23 mouse cellular contexts compared by ENCODE assay signal in the genomic region with DNA sequence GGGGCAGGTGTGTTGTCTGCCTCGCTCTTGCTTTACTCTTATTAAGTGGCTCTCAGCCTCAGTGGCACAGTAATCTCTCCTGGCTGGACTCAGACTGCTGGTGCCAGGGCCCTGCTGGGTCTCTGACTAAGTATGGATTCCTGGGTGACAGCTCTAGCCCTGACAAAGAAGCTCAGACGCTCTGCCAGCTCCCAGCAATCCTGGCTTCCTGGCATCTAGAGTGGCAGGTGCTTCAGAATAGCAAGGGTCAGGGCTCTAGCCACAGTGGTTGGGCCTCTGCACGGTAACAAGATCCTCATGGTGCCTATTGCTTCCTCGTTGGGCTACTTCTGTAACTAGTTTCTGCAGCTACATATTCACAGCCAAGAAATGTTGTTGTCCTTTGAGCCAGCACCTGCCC. TPM values are rescaled to one million over a fixed set of nuclear protein-coding genes. Genes with fewer than 3 reads are reported as not detected.
DNase-seq lines count a peak whose midpoint lies in the region; ATAC-seq lines count a peak whose summit lies in the region.
"Had no signal": no experiment of that assay in that cellular context is flagged by ENCODE, and none has a peak within 500 bp of the region (broad histone marks: within the 10 kb centered on the region; RNA-seq: fewer than 3 reads in every experiment).

No protein-coding gene starts in this region.

- no peak overlapping the region for H3K4me3 ChIP-seq in hindbrain, embryonic 16.5 days (ENCODE audit: low read length)
- H3K4me3 ChIP-seq in hindbrain, embryonic 10.5 days = no peak overlapping the region
- H3K4me3 ChIP-seq: embryonic facial prominence, embryonic 12.5 days; heart, embryonic 12.5 days; hindbrain, embryonic 15.5 days; intestine, embryonic 15.5 days; limb, embryonic 15.5 days; midbrain, embryonic 13.5 days; neural tube, embryonic 12.5 days had no signal

- peaks cover 28% of the 10 kb centered on the region for H3K4me1 ChIP-seq in hindbrain, embryonic 16.5 days (ENCODE audit: control insufficient read depth, insufficient read depth, low read depth, low read length)
- H3K4me1 ChIP-seq in hindbrain, embryonic 10.5 days (replicated peaks) = peaks cover 31% of the 10 kb centered on the region

- no peaks in the 10 kb centered on the region for H3K27me3 ChIP-seq in hindbrain, embryonic 16.5 days (replicated peaks; ENCODE audit: control insufficient read depth, insufficient read depth, low read length)
- no peaks in the 10 kb centered on the region for H3K27me3 ChIP-seq in hindbrain, embryonic 10.5 days (ENCODE audit: insufficient read depth, poor library complexity, severe bottlenecking)
- H3K27me3 ChIP-seq: embryonic facial prominence, embryonic 12.5 days; heart, embryonic 12.5 days; hindbrain, embryonic 15.5 days; intestine, embryonic 15.5 days; limb, embryonic 15.5 days; midbrain, embryonic 13.5 days; neural tube, embryonic 12.5 days; Patski had no signal

- 0 out of 2 replicates have a peak overlapping the region, but pooled peaks have one; percentile 35 for H3K27ac ChIP-seq in hindbrain, embryonic 16.5 days (ENCODE audit: low read depth, low read length)
- H3K27ac ChIP-seq in hindbrain, embryonic 10.5 days = no peak overlapping the region
- H3K27ac ChIP-seq: embryonic facial prominence, embryonic 12.5 days; hindbrain, embryonic 15.5 days; intestine, embryonic 15.5 days; limb, embryonic 15.5 days; liver, embryonic 14.5 days; midbrain, embryonic 13.5 days; neural tube, embryonic 12.5 days had no signal

- H3K9me3 ChIP-seq in hindbrain, embryonic 16.5 days (ENCODE audit: control insufficient read depth, low read length) = no peaks in the 10 kb centered on the region
- no peaks in the 10 kb centered on the region for H3K9me3 ChIP-seq in hindbrain, embryonic 10.5 days
- H3K9me3 ChIP-seq: embryonic facial prominence, embryonic 12.5 days; heart, embryonic 12.5 days; hindbrain, embryonic 15.5 days; intestine, embryonic 15.5 days; limb, embryonic 15.5 days; midbrain, embryonic 13.5 days; neural tube, embryonic 12.5 days had no signal

- peak; percentile 34 for DNase-seq in gastrocnemius, postnatal 14 days
- no peak for DNase-seq in gastrocnemius, postnatal 36 days
- DNase-seq in hindbrain, embryonic 10.5 days (ENCODE audit: low spot score) = no peak
- peak; percentile 44 for DNase-seq in lung, postnatal 36 days
- DNase-seq in lung, postnatal 10 days = no peak
- DNase-seq in adrenal gland, postnatal 25 days = no peak
- DNase-seq: cerebellum, adult 11 months; cerebellum, postnatal 14 days; forebrain, postnatal 0 days; kidney, adult 8-10 months; kidney, postnatal 14 days; right cerebral cortex, postnatal 14 days; spleen, adult 18-20 months had no signal

- H3K4me2 ChIP-seq in hindbrain, embryonic 16.5 days (ENCODE audit: low read length) = no peak overlapping the region
- H3K4me2 ChIP-seq: embryonic facial prominence, embryonic 12.5 days; heart, embryonic 12.5 days; hindbrain, embryonic 15.5 days; intestine, embryonic 15.5 days; limb, embryonic 15.5 days; midbrain, embryonic 13.5 days; neural tube, embryonic 12.5 days had no signal

- WGBS in hindbrain, embryonic 16.5 days = 56% methylated on average over 4 of the region's 4 CpGs
- 71% methylated on average over 4 of the region's 4 CpGs for WGBS in hindbrain, embryonic 10.5 days

- H3K36me3 ChIP-seq in hindbrain, embryonic 16.5 days (ENCODE audit: control insufficient read depth, insufficient read depth, low read length) = peaks cover 20% of the 10 kb centered on the region
- peaks cover 42% of the 10 kb centered on the region for H3K36me3 ChIP-seq in hindbrain, embryonic 10.5 days

- ATAC-seq in hindbrain, embryonic 16.5 days = 0 out of 2 replicates have a peak, but pooled peaks have one; percentile 19
- ATAC-seq: forebrain, postnatal 0 days; intestine, embryonic 15.5 days; midbrain, embryonic 13.5 days; Patski had no signal

- no peak overlapping the region for H3K9ac ChIP-seq in hindbrain, embryonic 16.5 days (ENCODE audit: low read depth, low read length)
- H3K9ac ChIP-seq: embryonic facial prominence, embryonic 12.5 days; forebrain, postnatal 0 days; heart, embryonic 12.5 days; hindbrain, embryonic 15.5 days; intestine, embryonic 15.5 days; limb, embryonic 15.5 days; liver, embryonic 14.5 days; midbrain, embryonic 13.5 days; neural tube, embryonic 12.5 days had no signal

- intact Hi-C loops in gastrocnemius, postnatal 14 days (cut with DNase I; ENCODE audit: low total_unique reads) = no loop called here
- intact Hi-C loops in gastrocnemius, postnatal 36 days (cut with DNase I) = no loop called here

RNA-seq across cellular contexts. Expression of a gene that starts 5.4 kb away (rescaled TPM):
- 1 to 10 TPM; 2.3 to 3.2 TPM for total RNA-seq in gastrocnemius, postnatal 14 days (2021)
- 1 to 10 TPM; 1.1 to 1.8 TPM for total RNA-seq in gastrocnemius, postnatal 36 days (2021)
- 8.0 and 10.5 TPM in 2 replicates for polyA plus RNA-seq in hindbrain, embryonic 16.5 days (2015; fragmentation: Nextera tagmentation; extraction: Ambion mirVana)
- 5.9 and 8.2 TPM in 2 replicates for polyA plus RNA-seq in hindbrain, embryonic 10.5 days (2016; fragmentation: Nextera tagmentation; extraction: Ambion mirVana)
- 4.6 and 6.0 TPM in 2 replicates for total RNA-seq in adrenal gland, postnatal 25 days (2021)

RNA-seq across cellular contexts. Expression of a gene that starts 15.3 kb away (rescaled TPM):
- 1 to 10 TPM; 5.8 to 7.1 TPM for total RNA-seq in gastrocnemius, postnatal 14 days (2021)
- total RNA-seq in gastrocnemius, postnatal 36 days (2021) = 1 to 10 TPM; 4.6 to 5.7 TPM
- 51.8 and 54.8 TPM in 2 replicates for polyA plus RNA-seq in hindbrain, embryonic 16.5 days (2015; fragmentation: Nextera tagmentation; extraction: Ambion mirVana)
- 80.0 and 81.4 TPM in 2 replicates for polyA plus RNA-seq in hindbrain, embryonic 10.5 days (2016; fragmentation: Nextera tagmentation; extraction: Ambion mirVana)
- total RNA-seq in adrenal gland, postnatal 25 days (2021) = 35.4 and 38.2 TPM in 2 replicates

Comparison
In these comparisons a context has a peak if more than half of its experiments do, and no peak if none do; other contexts are left out.
1. DNase-seq: peak in gastrocnemius, postnatal 14 days (single experiment) and lung, postnatal 36 days (single experiment); none in gastrocnemius, postnatal 36 days (0 of 2), hindbrain, embryonic 10.5 days (single experiment), lung, postnatal 10 days (single experiment) and adrenal gland, postnatal 25 days (single experiment).